Mouse (Mus musculus) liver, embryonic 16.5 days (tissue): ENCODE results near the gene Krt7. TPM values are rescaled to one million over a fixed set of nuclear protein-coding genes. Genes with fewer than 3 reads are reported as not detected.

ENCODE experiments used
- ATAC-seq: fragments of 200-750 bp; cut with Nextera tagmentation; 2 replicates; pipeline ENCODE4 v1.8.0; 2017; ENCODE audit warnings: low read depth, mild to moderate bottlenecking, moderate number of reproducible peaks, moderate library complexity
- H3K27ac ChIP-seq: fragments of 300-500 bp; sonication (generic); 2 replicates; pipeline ENCODE4 v1.5.1; 2014; ENCODE audit warnings: mild to moderate bottlenecking, low read length
- H3K27me3 ChIP-seq: fragments of 300-500 bp; sonication (generic); 2 replicates; pipeline ENCODE4 v1.6.1; 2014; ENCODE audit warnings: low read depth, low read length, mixed read lengths; ENCODE audit not compliant: control insufficient read depth, insufficient read depth
- H3K36me3 ChIP-seq: fragments of 300-500 bp; sonication (generic); 2 replicates; pipeline ENCODE4 v1.6.1; 2014; ENCODE audit warnings: mild to moderate bottlenecking; ENCODE audit not compliant: control insufficient read depth, insufficient read depth
- H3K4me1 ChIP-seq: fragments of 300-500 bp; sonication (generic); 2 replicates; pipeline ENCODE4 v1.6.1; 2014; ENCODE audit warnings: low read depth, low read length, mixed read lengths; ENCODE audit not compliant: control insufficient read depth
- H3K4me2 ChIP-seq: fragments of 300-500 bp; sonication (generic); 2 replicates; pipeline ENCODE4 v1.6.1; 2014; ENCODE audit warnings: low read depth, low read length, mixed read lengths
- H3K4me3 ChIP-seq: fragments of 300-500 bp; sonication (generic); 2 replicates; pipeline ENCODE4 v1.5.1; 2014; ENCODE audit warnings: low read depth, mild to moderate bottlenecking, low read length
- H3K9ac ChIP-seq: fragments of 300-500 bp; sonication (generic); 2 replicates; pipeline ENCODE4 v1.6.1; 2014; ENCODE audit warnings: low read depth, low read length
- H3K9me3 ChIP-seq: fragments of 300-500 bp; sonication (generic); replicated peaks from 2 replicates; pipeline ENCODE4 v1.6.1; 2016; ENCODE audit warnings: low read length; ENCODE audit not compliant: control insufficient read depth
- WGBS: fragments of 180-500 bp; shearing (Covaris S2); extraction: QIAGEN DNeasy Blood & Tissue Kit; methylation state at CpG from one replicate; pipeline ENCODE4 v1.1.7; 2014; ENCODE audit not compliant: insufficient replicate concordance; 5-methylcytosine and 5-hydroxymethylcytosine counted together
- polyA plus RNA-seq: library from polyadenylated mRNA; unstranded; fragments of >200 nt; fragmentation: Nextera tagmentation; extraction: Ambion mirVana; gene quantifications from 2 replicates; pipeline ENCODE4 v1.2.1, GENCODE M21; 2015

Gene Krt7
- polyA plus RNA-seq, 1 experiment from 2014 or later, result 3.4 TPM

GRCm38 (mm10) chr15:101413916-101414635 lies 3.2 kb downstream of the Krt7 start:
- H3K9ac ChIP-seq, result no peak overlapping the region
- WGBS, result 37% methylated on average over 7 of the region's 7 CpGs
- no peaks in the 10 kb centered on the region for H3K9me3 ChIP-seq
- H3K27ac ChIP-seq, result no peak overlapping the region
- H3K4me1 ChIP-seq, result no peaks in the 10 kb centered on the region
- H3K27me3 ChIP-seq, result no peaks in the 10 kb centered on the region
- H3K4me2 ChIP-seq, result no peak overlapping the region
- H3K4me3 ChIP-seq, result no peak overlapping the region
- no peaks in the 10 kb centered on the region for H3K36me3 ChIP-seq
- no peak for ATAC-seq

DNA sequence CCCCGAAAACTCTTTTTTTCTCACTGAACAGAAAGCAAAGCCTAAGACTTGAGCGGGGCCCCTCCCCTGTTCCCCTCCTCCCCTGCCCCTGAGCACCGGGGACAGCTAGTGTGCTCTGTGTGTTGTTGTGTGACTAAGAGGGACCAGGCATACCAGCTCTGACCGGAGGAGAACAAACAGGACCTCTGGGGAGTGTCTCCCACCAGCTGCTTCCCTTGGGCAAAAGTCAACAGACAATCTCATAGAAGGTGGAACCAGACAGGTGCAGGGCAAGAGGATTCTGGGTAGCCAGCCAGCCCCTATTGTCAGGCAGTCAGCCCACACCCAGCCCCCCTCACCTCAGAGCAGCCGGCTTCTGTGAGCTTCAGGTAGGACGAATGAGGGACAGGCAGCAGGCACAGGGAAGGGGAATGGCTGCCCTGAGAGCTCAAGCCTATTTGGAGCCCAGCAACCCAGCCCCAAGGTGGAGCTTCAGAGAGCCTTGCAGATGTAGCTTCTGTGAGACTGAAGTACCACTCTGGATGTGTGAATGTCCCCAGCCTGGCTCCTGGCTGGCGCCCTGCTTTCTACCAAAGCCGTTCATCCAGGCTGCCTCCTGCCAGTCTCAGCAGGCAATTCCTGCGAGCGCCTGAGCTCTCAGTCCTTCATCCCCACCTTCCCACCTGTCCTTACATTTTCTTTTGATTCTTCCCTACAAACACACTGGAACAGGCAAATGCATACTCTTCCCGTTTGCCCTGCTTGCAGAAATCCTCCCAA lies 4.1 kb downstream of the Krt7 start:
- Histone ChIP-seq H3K4me1 (no peaks in the 10 kb centered on the region), H3K9me3 (no peaks in the 10 kb centered on the region), H3K27ac (no peak overlapping the region), H3K9ac (no peak overlapping the region), H3K4me3 (no peak overlapping the region), H3K36me3 (no peaks in the 10 kb centered on the region), H3K4me2 (no peak overlapping the region), H3K27me3 (no peaks in the 10 kb centered on the region)
- WGBS, result 53% methylated on average over 11 of the region's 11 CpGs
- no peak for ATAC-seq

GRCm38 (mm10) chr15:101418950-101419349 lies 8.1 kb downstream of the Krt7 start:
- Histone ChIP-seq H3K9me3 (no peaks in the 10 kb centered on the region), H3K27ac (no peak overlapping the region), H3K4me2 (no peak overlapping the region), H3K4me1 (no peaks in the 10 kb centered on the region), H3K9ac (no peak overlapping the region), H3K27me3 (no peaks in the 10 kb centered on the region), H3K4me3 (no peak overlapping the region), H3K36me3 (no peaks in the 10 kb centered on the region)
- 54% methylated on average over 4 of the region's 4 CpGs for WGBS
- no peak for ATAC-seq

- Histone ChIP-seq H3K4me1 (no peaks in the 10 kb centered on the region), H3K4me2 (no peak overlapping the region), H3K9ac (no peak overlapping the region), H3K27me3 (no peaks in the 10 kb centered on the region), H3K4me3 (no peak overlapping the region), H3K27ac (no peak overlapping the region), H3K9me3 (no peaks in the 10 kb centered on the region), H3K36me3 (no peaks in the 10 kb centered on the region)
- WGBS, result 53% methylated on average over 6 of the region's 6 CpGs
- no peak for ATAC-seq
Measured at GRCm38 (mm10) chr15:101420903-101421302, 10.1 kb downstream of the Krt7 start.

DNA sequence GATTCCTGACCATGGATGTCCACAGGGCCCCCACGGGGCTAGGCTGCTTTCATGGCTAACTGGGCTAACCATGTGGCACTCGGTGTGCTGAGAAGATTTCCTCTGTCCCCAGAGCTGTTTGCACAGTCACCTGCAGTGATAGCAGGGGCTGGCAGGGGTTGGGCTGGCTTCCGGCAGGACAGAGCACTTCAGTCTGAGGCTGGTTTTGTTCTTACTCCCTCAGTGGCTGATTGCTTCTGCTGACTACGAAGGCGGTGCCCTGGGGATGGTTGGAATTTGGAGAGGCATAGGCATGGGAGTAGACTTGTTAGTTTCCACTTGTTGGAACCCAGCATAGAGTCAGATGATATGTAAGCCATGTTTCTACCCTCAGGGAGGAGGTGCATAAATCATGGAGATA lies 14.1 kb downstream of the Krt7 start:
- no peaks in the 10 kb centered on the region for H3K27me3 ChIP-seq
- H3K9ac ChIP-seq, result no peak overlapping the region
- H3K27ac ChIP-seq, result no peak overlapping the region
- WGBS, result 18% methylated on average over 5 of the region's 5 CpGs
- no peaks in the 10 kb centered on the region for H3K4me1 ChIP-seq
- H3K36me3 ChIP-seq, result no peaks in the 10 kb centered on the region
- ATAC-seq, result no peak
- no peak overlapping the region for H3K4me3 ChIP-seq
- no peak overlapping the region for H3K4me2 ChIP-seq
- no peaks in the 10 kb centered on the region for H3K9me3 ChIP-seq

- Histone ChIP-seq H3K4me3 (no peak overlapping the region), H3K27me3 (peaks cover 26% of the 10 kb centered on the region), H3K4me1 (no peaks in the 10 kb centered on the region), H3K9ac (no peak overlapping the region), H3K27ac (no peak overlapping the region), H3K9me3 (no peaks in the 10 kb centered on the region), H3K4me2 (no peak overlapping the region), H3K36me3 (no peaks in the 10 kb centered on the region)
- ATAC-seq, result no peak
- 73% methylated on average over 7 of the region's 7 CpGs for WGBS
Measured at GRCm38 (mm10) chr15:101436611-101437010, 25.8 kb downstream of the Krt7 start.

DNA sequence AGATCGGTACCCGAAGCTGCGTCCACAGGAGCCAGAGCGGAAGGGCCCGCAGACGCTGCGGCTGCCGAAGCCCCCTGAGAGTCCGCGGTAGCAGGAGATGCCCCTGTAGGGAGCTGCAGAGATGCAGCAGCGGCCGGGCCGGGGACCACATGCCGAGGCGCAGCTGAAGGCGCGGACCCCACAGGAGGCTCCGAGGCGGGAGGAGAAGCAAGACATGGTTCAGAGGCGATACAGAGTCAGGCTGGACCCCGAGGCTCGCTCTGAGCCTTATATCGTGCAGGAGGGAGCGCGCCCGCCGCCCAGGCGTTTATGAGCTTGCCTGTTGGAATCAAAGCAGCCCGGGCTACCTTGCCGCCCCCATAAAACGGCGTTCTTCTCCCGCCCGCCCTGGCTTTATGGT lies 27.7 kb downstream of the Krt7 start, which contains the start of gene Krt87:
Gene Krt87, minus strand, starts transcription at position 250 of the 400 bp plus-strand sequence.
- no peak within 1 kb of the TSS for H3K27ac ChIP-seq
- H3K36me3 ChIP-seq, result no peaks in the 10 kb centered on the region
- no peak within 1 kb of the TSS for H3K4me2 ChIP-seq
- H3K27me3 ChIP-seq, result peaks cover 26% of the 10 kb centered on the region
- 4% methylated on average over 34 of the region's 34 CpGs for WGBS
- no peak within 1 kb of the TSS for H3K9ac ChIP-seq
- no peak for ATAC-seq
- no peak within 1 kb of the TSS for H3K4me3 ChIP-seq
- no peaks in the 10 kb centered on the region for H3K9me3 ChIP-seq
- H3K4me1 ChIP-seq, result no peaks in the 10 kb centered on the region

DNA sequence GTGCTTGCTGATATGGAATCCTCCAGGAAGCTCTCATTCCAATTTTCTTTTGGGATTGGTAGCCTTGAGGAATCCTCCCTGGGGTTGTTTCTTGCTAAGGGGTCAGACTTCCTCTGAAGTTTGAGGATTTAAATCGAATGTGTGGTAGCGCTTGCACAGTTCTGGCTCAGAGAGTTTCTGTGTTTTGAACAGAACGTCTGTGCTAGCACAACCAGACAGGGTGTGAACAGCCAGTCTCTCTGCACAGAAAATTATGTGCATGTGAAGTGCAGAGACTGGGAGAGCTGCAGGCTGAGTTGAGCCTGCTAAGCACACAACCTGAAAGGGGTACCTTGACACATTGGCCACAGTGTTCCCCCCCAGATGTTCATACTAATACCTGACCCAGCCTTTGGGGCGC lies 30.0 kb downstream of the Krt7 start:
- Histone ChIP-seq H3K9me3 (no peaks in the 10 kb centered on the region), H3K9ac (no peak overlapping the region), H3K4me3 (no peak overlapping the region), H3K4me1 (no peaks in the 10 kb centered on the region), H3K36me3 (no peaks in the 10 kb centered on the region), H3K27ac (no peak overlapping the region), H3K4me2 (no peak overlapping the region), H3K27me3 (peaks cover 26% of the 10 kb centered on the region)
- ATAC-seq, result no peak
- WGBS, result 59% methylated on average over 4 of the region's 4 CpGs

DNA sequence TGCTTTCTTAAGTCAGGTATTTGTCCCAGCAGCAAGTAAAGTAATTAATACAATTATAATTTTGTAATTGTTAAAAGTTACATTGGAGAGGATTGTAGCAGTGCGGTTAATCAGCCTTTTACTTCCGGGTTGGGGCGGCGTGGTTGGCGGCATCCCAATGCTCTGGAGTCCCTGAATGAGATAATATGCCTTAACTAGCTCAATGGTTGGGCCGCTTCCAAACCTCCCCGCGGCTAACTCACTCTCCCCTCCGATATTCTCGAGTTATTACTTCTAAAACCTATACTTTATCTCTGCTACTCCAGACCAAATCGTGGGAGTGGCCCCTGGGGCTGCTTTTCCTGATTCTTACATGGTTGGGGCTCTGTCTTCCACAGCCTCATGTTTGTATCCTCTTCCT lies 35.7 kb downstream of the Krt7 start:
- H3K9ac ChIP-seq, result no peak overlapping the region
- no peak overlapping the region for H3K4me2 ChIP-seq
- no peak for ATAC-seq
- 55% methylated on average over 11 of the region's 11 CpGs for WGBS
- no peak overlapping the region for H3K27ac ChIP-seq
- no peak overlapping the region for H3K4me3 ChIP-seq
- no peaks in the 10 kb centered on the region for H3K9me3 ChIP-seq
- no peaks in the 10 kb centered on the region for H3K4me1 ChIP-seq
- H3K27me3 ChIP-seq, result no peaks in the 10 kb centered on the region
- H3K36me3 ChIP-seq, result no peaks in the 10 kb centered on the region
